Mouse (Mus musculus) embryo, embryonic 11.5 days (tissue): Measurements from ENCODE around the gene Ptprm.

Experiments
- DNase-seq: peaks from one replicate; pipeline ENCODE4 v3.0.0-alpha.2; 2012; ENCODE audit warnings: low read depth, low spot score

Gene Ptprm

GRCm38 (mm10) chr17:67354451-67355011 lies at the start of gene Ptprm:
Gene Ptprm (minus strand): TSS chr17:67354457.
- DNase-seq: peak; percentile 66

GRCm38 (mm10) chr17:67396205-67396604 lies 41.9 kb upstream of the Ptprm start:
- no peak for DNase-seq

GRCm38 (mm10) chr17:67390851-67391250 lies 36.6 kb upstream of the Ptprm start:
- no peak for DNase-seq

GRCm38 (mm10) chr17:67388171-67388570 lies 33.9 kb upstream of the Ptprm start:
- no peak for DNase-seq

GRCm38 (mm10) chr17:67385286-67385685 lies 31.0 kb upstream of the Ptprm start:
- no peak for DNase-seq

GRCm38 (mm10) chr17:67383635-67384034 lies 29.4 kb upstream of the Ptprm start:
- DNase-seq: no peak

GRCm38 (mm10) chr17:67381618-67382017 lies 27.4 kb upstream of the Ptprm start:
- DNase-seq: no peak

GRCm38 (mm10) chr17:67367866-67368265 lies 13.6 kb upstream of the Ptprm start:
- no peak for DNase-seq

- DNase-seq: no peak
Observed at GRCm38 (mm10) chr17:67364491-67364890, 10.2 kb upstream of the Ptprm start.

- no peak for DNase-seq
Observed at GRCm38 (mm10) chr17:67363377-67364070, 9.3 kb upstream of the Ptprm start.

- DNase-seq: no peak
Observed at GRCm38 (mm10) chr17:67362131-67362530, 7.9 kb upstream of the Ptprm start.

GRCm38 (mm10) chr17:67360606-67361005 lies 6.3 kb upstream of the Ptprm start:
- DNase-seq: no peak

GRCm38 (mm10) chr17:67359578-67359977 lies 5.3 kb upstream of the Ptprm start:
- no peak for DNase-seq

- no peak for DNase-seq
Observed at GRCm38 (mm10) chr17:67358541-67358940, 4.3 kb upstream of the Ptprm start.

GRCm38 (mm10) chr17:67357191-67357590 lies 2.9 kb upstream of the Ptprm start:
- DNase-seq: no peak

GRCm38 (mm10) chr17:67355251-67355650 lies 994 bp upstream of the Ptprm start:
- no peak for DNase-seq

- peak; percentile 42 for DNase-seq
Observed at GRCm38 (mm10) chr17:67353796-67354450, 334 bp downstream of the Ptprm start.

- peak; percentile 30 for DNase-seq
Observed at GRCm38 (mm10) chr17:67352956-67353795, 1.1 kb downstream of the Ptprm start.

GRCm38 (mm10) chr17:67351423-67351822 lies 2.8 kb downstream of the Ptprm start:
- no peak for DNase-seq

GRCm38 (mm10) chr17:67350536-67350935 lies 3.7 kb downstream of the Ptprm start:
- DNase-seq: no peak

- no peak for DNase-seq
Observed at GRCm38 (mm10) chr17:67349594-67349993, 4.7 kb downstream of the Ptprm start.

- no peak for DNase-seq
Observed at GRCm38 (mm10) chr17:67346921-67347320, 7.3 kb downstream of the Ptprm start.
